Mouse (Mus musculus): ENCODE results near the gene Zcchc4. TPM values are rescaled to one million over a fixed set of nuclear protein-coding genes. Genes with fewer than 3 reads are reported as not detected.

Gene Zcchc4
- polyA plus RNA-seq, 1 experiment from 2014 or later = 14.0 TPM

DNA sequence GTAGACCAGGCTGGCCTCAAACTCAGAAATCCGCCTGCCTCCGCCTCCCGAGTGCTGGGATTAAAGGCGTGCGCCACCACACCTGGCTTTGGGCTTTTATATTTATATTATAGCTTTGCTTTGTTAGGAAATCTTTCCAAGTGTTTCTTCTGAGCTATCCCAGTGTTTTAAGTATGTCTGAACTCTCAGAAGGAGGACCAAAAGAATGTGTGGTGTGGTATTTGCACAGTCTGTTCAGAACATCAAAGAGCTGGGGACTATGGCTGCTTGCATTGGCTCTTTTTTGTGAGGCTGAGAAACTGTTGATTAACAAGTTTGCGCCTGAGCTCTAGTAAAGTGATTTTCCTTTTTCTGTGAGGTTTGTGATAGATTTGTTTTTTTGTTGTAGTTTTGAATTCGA is 69.1 kb downstream of the Zcchc4 start:
- peaks cover 70% of the 10 kb centered on the region for H3K36me3 ChIP-seq
- ATAC-seq = no peak
- H3K4me3 ChIP-seq (replicated peaks) = no peak overlapping the region
- 90% methylated on average over 7 of the region's 7 CpGs for WGBS
- no peaks in the 10 kb centered on the region for H3K9me3 ChIP-seq
- no peak overlapping the region for H3K9ac ChIP-seq (replicated peaks)
- no peak overlapping the region for H3K27ac ChIP-seq
- no peak overlapping the region for H3K4me2 ChIP-seq (replicated peaks)
- H3K27me3 ChIP-seq = no peaks in the 10 kb centered on the region
- H3K4me1 ChIP-seq (replicated peaks) = no peaks in the 10 kb centered on the region

DNA sequence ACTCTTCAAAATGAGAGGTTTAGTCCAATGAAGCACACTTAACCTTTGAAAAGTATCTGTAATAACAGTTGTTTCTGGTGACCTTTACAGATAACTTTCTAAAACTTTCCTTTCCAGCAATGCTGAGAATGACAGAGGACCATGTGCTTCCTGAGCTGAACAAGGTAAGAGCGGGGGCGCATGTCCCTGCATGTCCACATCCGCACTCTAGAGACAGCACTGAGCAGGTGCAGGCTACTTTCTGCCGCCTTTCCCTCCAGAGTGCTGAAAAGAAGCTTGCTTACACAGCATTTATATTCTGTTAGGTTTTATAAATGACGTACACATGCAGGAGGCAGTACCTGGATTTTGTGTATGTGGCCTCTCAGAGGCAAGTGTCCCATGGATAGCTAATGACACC is 80.5 kb downstream of the Zcchc4 start:
- H3K4me3 ChIP-seq (replicated peaks) = no peak overlapping the region
- H3K27ac ChIP-seq = no peak overlapping the region
- no peak for ATAC-seq
- no peaks in the 10 kb centered on the region for H3K9me3 ChIP-seq
- H3K9ac ChIP-seq (replicated peaks) = no peak overlapping the region
- no peaks in the 10 kb centered on the region for H3K27me3 ChIP-seq
- H3K4me2 ChIP-seq (replicated peaks) = no peak overlapping the region
- H3K36me3 ChIP-seq = peaks cover 75% of the 10 kb centered on the region
- WGBS = 93% methylated on average over 5 of the region's 5 CpGs
- no peaks in the 10 kb centered on the region for H3K4me1 ChIP-seq (replicated peaks)

DNA sequence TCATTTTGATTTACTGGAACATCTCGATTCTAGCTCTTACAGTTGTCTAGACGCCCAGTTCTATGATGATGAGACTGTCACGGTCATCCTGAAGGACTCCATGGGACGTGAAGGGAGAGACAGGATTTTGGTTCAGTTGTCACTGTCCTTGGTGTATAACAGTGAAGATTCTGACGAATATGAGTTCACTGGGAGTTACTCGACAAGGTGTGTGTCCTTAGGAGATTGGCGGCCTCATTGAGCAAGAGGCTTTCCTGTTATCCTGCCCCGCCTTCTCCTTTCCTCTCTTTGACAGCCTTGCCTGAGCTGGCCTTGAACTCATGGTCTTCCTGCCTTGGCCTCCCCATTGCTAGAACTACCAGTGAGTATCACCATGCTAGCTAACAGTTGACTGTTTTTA is 89.2 kb downstream of the Zcchc4 start:
- Histone ChIP-seq H3K36me3 (peaks cover 87% of the 10 kb centered on the region), H3K4me1 (replicated peaks) (no peaks in the 10 kb centered on the region), H3K4me2 (replicated peaks) (no peak overlapping the region), H3K27me3 (no peaks in the 10 kb centered on the region), H3K4me3 (replicated peaks) (no peak overlapping the region), H3K27ac (no peak overlapping the region), H3K9ac (replicated peaks) (no peak overlapping the region), H3K9me3 (no peaks in the 10 kb centered on the region; the same call in 1 of the 2 replicates)
- WGBS = 95% methylated on average over 8 of the region's 8 CpGs
- no peak for ATAC-seq

DNA sequence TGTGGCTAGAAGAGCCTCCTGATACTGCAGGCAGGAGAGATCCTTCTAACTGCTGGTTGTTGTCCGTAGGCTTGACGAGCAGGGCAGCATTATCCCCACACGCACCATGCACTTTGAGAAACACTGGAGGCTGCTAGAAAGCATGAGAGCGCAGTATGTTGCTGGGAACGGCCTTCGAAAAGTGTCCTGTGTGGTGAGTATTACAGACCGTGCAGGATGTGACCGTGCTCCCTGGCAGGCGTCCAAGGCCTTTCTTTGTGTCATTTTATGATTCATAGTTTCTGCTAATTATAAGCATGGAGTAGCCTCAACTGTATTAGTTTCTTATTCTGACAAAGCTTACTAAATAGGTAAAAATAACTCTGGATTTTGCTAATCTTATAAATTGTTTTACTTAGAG is 90.6 kb downstream of the Zcchc4 start:
- WGBS = 91% methylated on average over 9 of the region's 9 CpGs

DNA sequence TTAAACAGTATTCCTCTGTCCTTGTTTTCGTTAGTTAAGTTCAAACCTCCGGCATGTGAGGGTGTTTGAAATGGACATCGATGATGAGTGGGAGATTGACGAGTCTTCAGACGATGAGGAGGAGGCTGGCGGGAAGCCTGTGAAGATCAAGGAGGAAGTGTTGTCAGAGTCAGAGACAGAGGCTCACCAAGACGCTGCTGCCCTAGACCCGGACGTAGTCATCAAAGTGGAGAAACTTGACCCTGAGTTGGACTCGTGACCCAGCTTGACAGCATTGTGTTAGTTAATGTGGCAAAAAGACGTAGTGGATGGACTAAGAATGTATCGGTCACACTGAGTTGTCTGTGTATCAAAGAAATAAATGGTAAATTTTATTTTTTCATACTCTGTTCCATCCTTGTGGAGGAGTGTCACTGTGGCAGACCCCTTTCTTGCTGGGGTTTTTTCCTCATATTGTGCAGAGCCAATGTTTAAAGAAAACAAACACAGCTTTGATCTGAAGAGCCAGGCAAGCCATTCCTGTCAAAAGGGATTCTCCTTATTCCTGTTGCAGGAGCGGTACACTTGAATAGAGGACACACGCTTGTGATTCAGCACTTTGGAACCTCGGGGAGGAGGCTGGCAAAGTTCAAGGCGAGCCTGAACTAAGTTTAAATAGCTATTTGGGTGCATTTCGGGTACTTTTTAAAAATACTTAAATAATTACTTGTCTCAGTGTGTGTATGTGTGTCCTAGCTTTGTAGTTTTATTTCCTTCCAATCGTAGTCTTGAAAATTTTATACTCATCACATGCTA is 91.3 kb downstream of the Zcchc4 start:
- H3K9me3 ChIP-seq = no peaks in the 10 kb centered on the region; the same call in 1 of the 2 replicates
- WGBS = 87% methylated on average over 18 of the region's 18 CpGs
- H3K4me2 ChIP-seq (replicated peaks) = no peak overlapping the region
- H3K9ac ChIP-seq (replicated peaks) = no peak overlapping the region
- no peak overlapping the region for H3K4me3 ChIP-seq (replicated peaks)
- no peak for ATAC-seq
- no peaks in the 10 kb centered on the region for H3K4me1 ChIP-seq (replicated peaks)
- H3K36me3 ChIP-seq = peaks cover 71% of the 10 kb centered on the region
- no peak overlapping the region for H3K27ac ChIP-seq
- H3K27me3 ChIP-seq = no peaks in the 10 kb centered on the region

More for the DNA sequence above, 90.6 kb downstream of the Zcchc4 start:
- no peak for ATAC-seq
- no peak overlapping the region for H3K4me3 ChIP-seq (replicated peaks)
- H3K9ac ChIP-seq (replicated peaks) = no peak overlapping the region
- H3K27me3 ChIP-seq = no peaks in the 10 kb centered on the region
- H3K4me1 ChIP-seq (replicated peaks) = no peaks in the 10 kb centered on the region
- peaks cover 78% of the 10 kb centered on the region for H3K36me3 ChIP-seq
- H3K4me2 ChIP-seq (replicated peaks) = no peak overlapping the region
- H3K9me3 ChIP-seq = no peaks in the 10 kb centered on the region; the same call in 1 of the 2 replicates
- no peak overlapping the region for H3K27ac ChIP-seq

DNA sequence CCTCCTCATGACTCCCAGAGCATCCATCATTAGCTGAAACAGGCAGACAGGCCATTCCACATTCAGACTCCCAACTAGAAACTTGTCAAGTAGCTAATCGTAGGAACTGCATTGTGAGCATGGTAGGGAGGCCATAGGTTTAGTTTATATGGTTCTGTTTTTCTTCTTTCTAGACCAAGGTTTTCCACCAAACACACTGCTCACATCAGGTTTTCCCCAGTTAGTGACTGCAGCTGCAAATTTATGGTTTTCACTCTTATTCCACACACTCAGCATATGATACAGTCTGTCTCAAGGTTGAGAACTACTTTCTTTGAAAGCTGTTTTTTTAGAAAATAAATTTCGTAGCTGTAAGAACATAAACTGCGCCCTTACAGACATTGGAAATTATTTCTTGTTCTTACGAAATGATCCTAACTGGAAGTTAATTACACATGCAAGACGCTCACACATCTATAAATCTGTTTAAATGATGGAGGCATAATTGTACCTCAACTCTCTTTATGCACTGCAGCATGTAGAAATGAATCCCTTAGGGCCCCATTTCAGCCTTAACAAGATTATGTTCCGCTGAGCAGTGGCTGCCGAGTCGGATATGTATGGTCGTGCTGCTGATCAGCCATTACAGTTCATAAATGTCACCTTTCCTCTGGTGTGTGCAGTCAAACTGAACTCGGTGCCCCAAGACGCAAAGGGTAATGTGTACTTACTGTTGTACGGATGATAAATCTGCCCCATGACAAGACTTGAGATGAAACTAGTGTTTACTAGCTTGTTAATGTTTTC is 93.9 kb downstream of the Zcchc4 start:
- H3K27me3 ChIP-seq = no peaks in the 10 kb centered on the region
- no peak overlapping the region for H3K4me3 ChIP-seq (replicated peaks)
- ATAC-seq = no peak
- no peak overlapping the region for H3K4me2 ChIP-seq (replicated peaks)
- no peaks in the 10 kb centered on the region for H3K4me1 ChIP-seq (replicated peaks)
- H3K27ac ChIP-seq = no peak overlapping the region
- WGBS = 70% methylated on average over 12 of the region's 12 CpGs
- H3K9me3 ChIP-seq = no peaks in the 10 kb centered on the region; the same call in 1 of the 2 replicates
- no peak overlapping the region for H3K9ac ChIP-seq (replicated peaks)
- H3K36me3 ChIP-seq = peaks cover 50% of the 10 kb centered on the region

DNA sequence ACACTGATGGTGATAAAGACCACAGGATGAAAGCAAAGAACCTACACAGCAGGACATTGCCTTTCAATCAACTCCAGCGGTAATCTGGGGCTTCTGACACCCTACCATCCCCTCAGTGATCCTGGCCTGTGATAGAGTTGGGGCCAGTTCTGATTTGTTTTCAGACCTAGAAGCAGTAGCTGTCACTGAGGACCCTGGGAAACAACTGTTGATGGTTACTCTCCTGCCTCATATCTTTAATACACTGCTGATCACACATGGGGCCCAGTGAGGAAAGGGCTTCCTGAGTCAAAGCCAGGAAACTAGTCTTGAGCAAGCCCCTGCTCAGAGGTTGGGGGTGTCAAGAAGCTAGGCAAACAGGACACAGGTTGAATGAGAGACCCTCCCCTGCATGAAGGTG is 96.3 kb downstream of the Zcchc4 start:
- WGBS = 7% methylated on average over 1 of the region's 1 CpGs
- Histone ChIP-seq H3K9ac (replicated peaks) (no peak overlapping the region), H3K27ac (no peak overlapping the region), H3K27me3 (no peaks in the 10 kb centered on the region), H3K4me2 (replicated peaks) (no peak overlapping the region), H3K4me3 (replicated peaks) (no peak overlapping the region), H3K36me3 (peaks cover 29% of the 10 kb centered on the region), H3K9me3 (no peaks in the 10 kb centered on the region), H3K4me1 (replicated peaks) (no peaks in the 10 kb centered on the region)
- no peak for ATAC-seq

DNA sequence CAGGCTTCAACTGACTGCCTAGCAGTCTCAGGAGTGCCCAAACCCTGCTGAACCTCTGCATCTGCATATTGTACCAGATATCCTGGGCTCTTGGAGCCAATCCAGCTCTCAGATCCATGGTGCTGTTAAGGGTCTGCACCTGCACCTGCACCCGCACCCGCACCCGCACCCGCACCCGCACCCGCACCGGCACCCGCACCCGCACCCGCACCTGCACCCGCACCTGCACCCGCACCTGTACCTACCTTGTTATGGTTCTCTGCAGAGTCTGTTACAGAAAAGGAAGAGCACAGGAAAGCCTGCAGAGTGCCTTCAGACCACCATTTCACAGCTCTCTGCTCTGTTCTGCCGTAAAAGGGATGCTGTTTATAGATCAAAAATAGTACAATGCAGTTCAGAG is 96.8 kb downstream of the Zcchc4 start:
- 98% methylated on average over 13 of the region's 13 CpGs for WGBS
- no peak overlapping the region for H3K4me2 ChIP-seq (replicated peaks)
- ATAC-seq = no peak

More for the DNA sequence above, 96.8 kb downstream of the Zcchc4 start:
- Histone ChIP-seq H3K9me3 (no peaks in the 10 kb centered on the region), H3K9ac (replicated peaks) (no peak overlapping the region), H3K4me1 (replicated peaks) (no peaks in the 10 kb centered on the region), H3K27me3 (no peaks in the 10 kb centered on the region), H3K4me3 (replicated peaks) (no peak overlapping the region), H3K27ac (no peak overlapping the region), H3K36me3 (peaks cover 25% of the 10 kb centered on the region)

Other genes starting within 250 kb of the Zcchc4 start
- gene Lgi2, start 208.9 kb upstream of the Zcchc4 start, polyA plus RNA-seq (2015; fragmentation: Nextera tagmentation; extraction: Ambion mirVana) = 1.8 and 2.0 TPM in 2 replicates
- gene Sepsecs, start 105.7 kb upstream of the Zcchc4 start, polyA plus RNA-seq (2015; fragmentation: Nextera tagmentation; extraction: Ambion mirVana) = 8.0 and 8.3 TPM in 2 replicates
- gene Pi4k2b, start 33.8 kb upstream of the Zcchc4 start, polyA plus RNA-seq (2015; fragmentation: Nextera tagmentation; extraction: Ambion mirVana) = 5.9 and 6.2 TPM in 2 replicates
- gene Anapc4, start 58.6 kb downstream of the Zcchc4 start, polyA plus RNA-seq (2015; fragmentation: Nextera tagmentation; extraction: Ambion mirVana) = 116 and 131 TPM in 2 replicates